Mouse (Mus musculus): ENCODE measurements around the gene Zmynd15. TPM values are rescaled to one million over a fixed set of nuclear protein-coding genes. Genes with fewer than 3 reads are reported as not detected.

Zmynd15 gene
- polyA plus RNA-seq, 2 experiments from 2014 or later = not detected

- ATAC-seq = no peak
Measured at GRCm38 (mm10) chr11:70506962-70507515, 47.8 kb downstream of the Zmynd15 start.

GRCm38 (mm10) chr11:70509753-70510564 is 50.7 kb downstream of the Zmynd15 start:
- ATAC-seq = peak; percentile 71

GRCm38 (mm10) chr11:70511242-70511641 is 52.0 kb downstream of the Zmynd15 start:
- ATAC-seq = no peak

- ATAC-seq = no peak
Measured at GRCm38 (mm10) chr11:70511825-70512224, 52.6 kb downstream of the Zmynd15 start.

- peak; percentile 59 for ATAC-seq
Measured at GRCm38 (mm10) chr11:70512709-70513342, 53.6 kb downstream of the Zmynd15 start.

- no peak for ATAC-seq
Measured at GRCm38 (mm10) chr11:70513520-70513919, 54.3 kb downstream of the Zmynd15 start.

GRCm38 (mm10) chr11:70514288-70514687 is 55.1 kb downstream of the Zmynd15 start, which contains the start of gene Vmo1:
TSS of gene Vmo1 (minus strand) at chr11:70514616.
- ATAC-seq = no peak

Other genes with a start within 250 kb of the Zmynd15 start
- not detected for gene Slc16a11, start 246.7 kb upstream of the Zmynd15 start, polyA plus RNA-seq (2017; shearing (Covaris generic))
- gene Slc16a13, start 238.4 kb upstream of the Zmynd15 start, polyA plus RNA-seq (2017; shearing (Covaris generic)) = 1 to 10 TPM; 2.7 to 3.9 TPM
- under 1 TPM; 0.31 to 0.56 TPM for gene Bcl6b, start 229.6 kb upstream of the Zmynd15 start, polyA plus RNA-seq (2017; shearing (Covaris generic))
- gene 0610010K14Rik, start 221.5 kb upstream of the Zmynd15 start, polyA plus RNA-seq (2017; shearing (Covaris generic)) = 100 to 1,000 TPM; 123 to 141 TPM
- gene Gm21988, start 219.6 kb upstream of the Zmynd15 start, polyA plus RNA-seq (2017; shearing (Covaris generic)) = 1 to 10 TPM; 3.3 to 5.3 TPM
- gene Rnasek, start 219.6 kb upstream of the Zmynd15 start, polyA plus RNA-seq (2017; shearing (Covaris generic)) = 100 to 1,000 TPM; 218 TPM
- under 1 TPM in 1 of 2 experiments, not detected in 1; 0.31 TPM for gene Alox12, start 204.1 kb upstream of the Zmynd15 start, polyA plus RNA-seq (2017; shearing (Covaris generic))
- not detected for gene Alox12e, start 136.8 kb upstream of the Zmynd15 start, polyA plus RNA-seq (2017; shearing (Covaris generic))
- not detected for gene Alox15, start 107.4 kb upstream of the Zmynd15 start, polyA plus RNA-seq (2017; shearing (Covaris generic))
- 1 to 10 TPM; 4.4 to 7.7 TPM for gene Pelp1, start 49.4 kb upstream of the Zmynd15 start, polyA plus RNA-seq (2017; shearing (Covaris generic))
- gene Arrb2, start 26.8 kb upstream of the Zmynd15 start, polyA plus RNA-seq (2017; shearing (Covaris generic)) = 10 to 100 TPM; 47.0 to 64.1 TPM
- 10 to 100 TPM; 84.3 to 85.7 TPM for gene Med11, start 7.5 kb upstream of the Zmynd15 start, polyA plus RNA-seq (2017; shearing (Covaris generic))
- gene Cxcl16, start 551 bp downstream of the Zmynd15 start, polyA plus RNA-seq (2017; shearing (Covaris generic)) = under 1 TPM; 0.43 to 0.87 TPM
- 1 to 10 TPM in 1 of 2 experiments, under 1 TPM in 1; 1.00 to 2.5 TPM for gene Tm4sf5, start 45.8 kb downstream of the Zmynd15 start, polyA plus RNA-seq (2017; shearing (Covaris generic))
- gene Vmo1, start 55.2 kb downstream of the Zmynd15 start, polyA plus RNA-seq (2017; shearing (Covaris generic)) = not detected
- gene Gltpd2, start 59.8 kb downstream of the Zmynd15 start, polyA plus RNA-seq (2017; shearing (Covaris generic)) = not detected
- 100 to 1,000 TPM; 378 to 439 TPM for gene Psmb6, start 65.9 kb downstream of the Zmynd15 start, polyA plus RNA-seq (2017; shearing (Covaris generic))
- not detected for gene Gm40193, start 73.5 kb downstream of the Zmynd15 start, polyA plus RNA-seq (2017; shearing (Covaris generic))
- 1 to 10 TPM; 2.7 to 3.9 TPM for gene Pld2, start 80.6 kb downstream of the Zmynd15 start, polyA plus RNA-seq (2017; shearing (Covaris generic))
- 1 to 10 TPM; 5.6 to 8.4 TPM for gene Mink1, start 103.4 kb downstream of the Zmynd15 start, polyA plus RNA-seq (2017; shearing (Covaris generic))
- under 1 TPM in 1 of 2 experiments, not detected in 1; 0.71 TPM for gene 4930544D05Rik, start 156.4 kb downstream of the Zmynd15 start, polyA plus RNA-seq (2017; shearing (Covaris generic))
- gene Chrne, start 159.8 kb downstream of the Zmynd15 start, polyA plus RNA-seq (2017; shearing (Covaris generic)) = 1 to 10 TPM; 1.4 to 2.1 TPM
- under 1 TPM; 0.39 to 0.43 TPM for gene Gp1ba, start 179.7 kb downstream of the Zmynd15 start, polyA plus RNA-seq (2017; shearing (Covaris generic))
- gene Rnf167, start 187.8 kb downstream of the Zmynd15 start, polyA plus RNA-seq (2017; shearing (Covaris generic)) = 100 to 1,000 TPM; 389 to 496 TPM
- 100 to 1,000 TPM in 1 of 2 experiments, 10 to 100 TPM in 1; 84.0 to 102 TPM for gene Slc25a11, start 188.0 kb downstream of the Zmynd15 start, polyA plus RNA-seq (2017; shearing (Covaris generic))
- gene Pfn1, start 195.2 kb downstream of the Zmynd15 start, polyA plus RNA-seq (2017; shearing (Covaris generic)) = 1,000 to 10,000 TPM; 2,750 to 3,189 TPM
- 10 to 100 TPM; 32.6 to 32.7 TPM for gene Eno3, start 197.8 kb downstream of the Zmynd15 start, polyA plus RNA-seq (2017; shearing (Covaris generic))
- gene Spag7, start 210.0 kb downstream of the Zmynd15 start, polyA plus RNA-seq (2017; shearing (Covaris generic)) = 100 to 1,000 TPM; 126 to 132 TPM
- 10 to 100 TPM; 12.2 to 15.8 TPM for gene Camta2, start 228.7 kb downstream of the Zmynd15 start, polyA plus RNA-seq (2017; shearing (Covaris generic))
- gene Inca1, start 240.7 kb downstream of the Zmynd15 start, polyA plus RNA-seq (2017; shearing (Covaris generic)) = 1 to 10 TPM in 1 of 2 experiments, under 1 TPM in 1; 0.30 to 1.2 TPM
- gene Kif1c, start 241.1 kb downstream of the Zmynd15 start, polyA plus RNA-seq (2017; shearing (Covaris generic)) = 1 to 10 TPM; 1.0 to 1.1 TPM